Mouse (Mus musculus) frontal cortex, postnatal 36 days (tissue): ENCODE results near the gene Sema6d.
"Not testable (repeated sequence)": the region's sequence is repeated elsewhere in the genome, so short reads cannot be mapped to it uniquely, and the experiment has no call there.

Experiments used
- DNase-seq, 2 experiments: peaks; one replicate each; pipeline ENCODE4 v3.0.0; 2022; ENCODE audit warnings: low spot score in 2 of 2

The Sema6d gene

GRCm38 (mm10) chr2:124291145-124291544 lies 201.4 kb downstream of the Sema6d start:
- DNase-seq, result peak; percentile 43 to 75

DNA sequence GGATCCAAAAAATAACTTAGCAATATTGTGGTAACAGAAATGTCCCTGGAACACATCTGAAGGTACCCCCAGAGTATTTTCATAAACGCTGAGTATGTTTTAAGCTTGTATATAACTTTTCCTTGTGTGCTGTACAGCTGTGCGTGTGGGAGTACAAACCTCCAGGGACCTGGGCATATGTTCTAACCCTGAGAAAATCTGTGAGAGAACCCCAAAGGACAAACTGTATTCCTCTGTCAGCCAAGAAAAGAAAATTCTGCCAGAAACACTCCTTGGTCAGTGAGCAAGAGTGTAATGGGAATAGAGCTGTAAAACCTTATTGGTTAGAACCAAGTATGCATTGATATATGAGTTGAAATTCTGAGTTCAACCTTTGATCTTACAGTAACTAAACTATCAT lies 203.8 kb downstream of the Sema6d start:
- DNase-seq, result no peak

- no peak for DNase-seq
Observed at GRCm38 (mm10) chr2:124298351-124298750, 208.6 kb downstream of the Sema6d start.

- no peak for DNase-seq
Observed at GRCm38 (mm10) chr2:124298872-124299271, 209.1 kb downstream of the Sema6d start.

DNA sequence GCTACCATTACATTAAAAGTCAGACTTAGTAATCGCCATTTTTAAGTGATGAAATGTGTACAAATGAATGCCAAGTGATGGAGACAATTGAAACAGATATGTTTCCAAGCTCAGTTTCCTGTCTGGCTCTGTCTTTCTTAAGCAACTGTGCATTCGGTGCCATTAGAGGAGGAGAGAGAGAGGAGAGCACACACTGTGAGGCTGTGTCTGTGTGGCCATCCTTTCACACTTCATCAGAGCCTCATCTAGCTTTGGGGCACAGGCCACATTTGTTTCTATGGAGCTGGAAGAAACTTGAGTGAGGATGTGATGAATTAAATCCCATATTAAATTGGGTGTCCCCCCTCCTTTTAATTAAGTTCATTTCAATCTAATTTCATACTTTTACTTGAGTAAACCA lies 218.8 kb downstream of the Sema6d start:
- DNase-seq, result no peak

DNA sequence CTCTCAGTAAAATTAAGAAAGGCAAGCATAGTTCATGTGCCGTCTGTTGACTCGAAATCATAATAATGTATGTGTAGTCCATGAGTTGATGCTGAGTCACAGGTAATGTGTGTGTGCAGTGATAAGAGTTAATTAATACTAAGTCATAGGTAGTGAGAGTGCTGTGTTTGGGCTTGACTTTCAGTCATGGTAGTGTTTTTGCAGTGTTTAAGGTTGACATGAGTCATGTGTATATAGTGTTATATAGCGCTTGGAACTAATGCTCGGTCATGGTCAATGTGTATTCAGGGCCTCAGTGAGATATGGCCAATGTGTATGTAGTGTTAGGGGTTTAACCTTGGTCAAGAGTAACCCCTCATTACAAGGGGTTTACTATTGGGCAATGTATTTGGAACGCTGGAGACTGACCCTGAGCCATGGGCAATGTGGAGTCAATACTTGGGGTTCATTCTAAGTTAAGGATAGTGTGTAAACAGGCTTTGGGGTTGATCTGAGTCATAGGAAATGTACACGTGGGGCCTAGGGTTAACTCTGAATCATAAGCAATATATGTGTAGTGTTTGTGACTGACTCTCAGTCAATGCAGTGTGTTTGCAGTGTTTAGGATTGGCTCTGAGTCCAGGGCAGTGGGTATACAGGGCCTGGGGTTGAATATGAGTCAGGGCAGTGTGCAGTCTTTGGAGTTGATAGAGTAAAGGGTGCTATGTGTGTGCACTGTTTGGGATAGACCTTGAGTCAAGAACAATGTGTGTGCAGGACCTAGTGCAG lies 219.8 kb downstream of the Sema6d start:
- DNase-seq, result no peak

DNA sequence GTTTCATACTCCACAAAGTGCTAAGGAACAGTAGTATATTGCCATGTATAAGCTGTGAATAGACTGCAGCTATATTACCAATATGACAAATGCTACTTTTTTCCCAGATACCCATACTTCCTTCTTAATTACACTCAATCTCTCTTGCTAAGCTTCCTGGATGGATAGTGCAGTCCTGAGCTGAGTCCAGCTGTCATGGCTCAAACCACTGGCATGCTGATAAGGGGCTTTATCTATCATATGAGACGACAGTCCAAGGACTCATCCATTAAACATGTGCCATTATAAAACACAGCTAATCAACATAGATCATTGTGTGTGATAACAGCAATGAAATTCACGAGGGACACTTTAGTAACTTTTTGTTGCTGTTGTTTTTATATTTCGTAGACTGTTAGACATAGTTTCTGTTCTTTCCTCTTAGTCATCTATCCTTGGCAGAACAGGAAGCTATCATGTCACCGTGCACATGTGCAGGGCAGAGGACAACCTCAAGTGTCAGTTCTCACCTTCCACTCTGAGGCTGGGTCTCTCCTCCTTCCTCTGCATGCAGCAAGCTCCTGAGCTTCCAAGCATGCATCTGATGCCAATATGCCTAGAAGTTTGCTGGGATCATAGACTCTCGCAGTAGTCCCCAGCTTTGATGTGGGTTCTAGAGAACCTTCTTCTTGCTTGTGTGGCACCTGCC lies 232.9 kb downstream of the Sema6d start:
- no peak for DNase-seq

DNA sequence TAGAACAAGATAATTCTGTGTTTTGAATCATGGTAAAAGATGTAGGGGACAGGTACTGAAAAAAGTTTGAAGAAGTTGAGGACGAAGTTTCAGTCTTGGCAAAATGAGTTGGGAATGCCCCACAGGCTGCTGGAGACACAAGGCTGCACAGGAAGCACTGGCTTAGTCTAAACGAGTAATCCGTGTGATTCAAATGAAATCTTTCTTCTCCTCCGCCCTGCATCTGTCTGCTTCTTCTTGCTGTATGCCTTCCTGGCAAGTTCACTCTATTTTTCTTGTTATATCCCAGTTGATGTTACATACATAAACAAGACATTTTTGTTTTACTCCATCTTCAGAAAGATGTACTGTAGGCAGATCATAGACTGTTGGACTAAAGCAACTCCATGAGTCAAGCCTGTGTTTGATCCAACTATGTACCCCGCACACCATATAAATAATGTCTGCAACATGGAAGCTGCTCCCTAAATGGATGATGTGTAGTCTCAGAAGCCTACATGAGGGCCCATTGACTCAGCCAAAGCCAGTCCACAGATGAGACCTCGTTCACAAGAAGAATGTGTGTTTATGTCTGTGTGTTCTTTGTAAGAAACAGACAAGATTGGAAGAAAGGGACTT lies 234.4 kb downstream of the Sema6d start:
- no peak for DNase-seq

DNA sequence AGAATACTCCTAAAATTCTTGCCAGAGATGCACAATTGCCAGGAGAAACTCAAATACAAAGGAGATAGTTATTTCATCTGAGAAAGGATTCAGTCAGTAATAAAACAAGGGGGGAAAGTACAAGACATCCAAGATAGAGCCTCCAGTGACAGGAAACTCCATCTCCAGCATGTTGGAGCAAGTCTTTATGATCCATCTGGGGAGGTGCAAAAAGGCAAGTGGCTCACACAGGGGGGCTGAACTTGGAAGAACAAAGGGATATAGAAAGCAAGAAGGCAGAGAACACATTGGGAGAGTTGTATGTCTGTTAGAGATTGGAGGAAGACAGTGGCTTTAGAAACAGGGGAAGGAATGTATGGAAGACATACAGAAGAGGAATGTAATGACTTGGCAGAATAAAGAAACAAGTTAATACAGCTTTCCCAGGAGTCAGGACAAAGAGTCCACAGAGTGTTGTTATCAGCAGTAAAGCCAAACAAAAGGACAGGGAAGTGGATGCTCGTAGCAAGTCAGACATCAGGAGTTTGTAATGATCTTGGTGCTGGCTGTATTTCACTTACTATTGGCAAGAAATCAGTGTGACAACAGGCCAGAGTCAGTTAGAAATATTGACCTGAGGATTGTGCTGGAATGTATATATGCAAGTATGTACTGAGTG lies 239.8 kb downstream of the Sema6d start:
- no peak for DNase-seq

GRCm38 (mm10) chr2:124332890-124333289 lies 243.1 kb downstream of the Sema6d start:
- no peak for DNase-seq

GRCm38 (mm10) chr2:124334655-124335054 lies 244.9 kb downstream of the Sema6d start:
- not testable (repeated sequence) for DNase-seq

GRCm38 (mm10) chr2:124338296-124338695 lies 248.5 kb downstream of the Sema6d start:
- peak in 1 of 2 experiments; percentile 56 for DNase-seq

GRCm38 (mm10) chr2:124354191-124354590 lies 264.4 kb downstream of the Sema6d start:
- no peak for DNase-seq

DNA sequence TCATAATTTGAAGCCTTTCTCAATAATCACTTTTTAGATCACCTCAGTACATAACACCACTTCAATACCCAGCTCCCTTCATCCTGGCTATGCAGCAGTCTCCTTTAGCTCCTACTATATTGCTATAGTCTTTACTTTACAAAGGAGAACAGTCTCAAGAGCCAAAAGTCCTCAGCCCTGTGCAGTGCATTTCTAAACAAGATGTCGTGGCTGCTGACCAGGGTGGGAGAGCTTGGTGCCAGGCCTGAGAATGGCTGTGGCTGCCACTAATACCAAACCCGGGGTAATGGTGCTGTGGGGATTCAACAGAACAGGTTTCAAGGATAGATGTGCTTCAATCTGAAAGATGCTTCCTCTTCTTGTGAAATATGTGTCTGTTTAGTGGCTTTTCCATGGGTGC lies 264.9 kb downstream of the Sema6d start:
- no peak for DNase-seq

- DNase-seq, result no peak
Observed at GRCm38 (mm10) chr2:124369291-124369690, 279.5 kb downstream of the Sema6d start.

- DNase-seq, result no peak
Observed at GRCm38 (mm10) chr2:124369991-124370390, 280.2 kb downstream of the Sema6d start.

GRCm38 (mm10) chr2:124371363-124371762 lies 281.6 kb downstream of the Sema6d start:
- no peak for DNase-seq

DNA sequence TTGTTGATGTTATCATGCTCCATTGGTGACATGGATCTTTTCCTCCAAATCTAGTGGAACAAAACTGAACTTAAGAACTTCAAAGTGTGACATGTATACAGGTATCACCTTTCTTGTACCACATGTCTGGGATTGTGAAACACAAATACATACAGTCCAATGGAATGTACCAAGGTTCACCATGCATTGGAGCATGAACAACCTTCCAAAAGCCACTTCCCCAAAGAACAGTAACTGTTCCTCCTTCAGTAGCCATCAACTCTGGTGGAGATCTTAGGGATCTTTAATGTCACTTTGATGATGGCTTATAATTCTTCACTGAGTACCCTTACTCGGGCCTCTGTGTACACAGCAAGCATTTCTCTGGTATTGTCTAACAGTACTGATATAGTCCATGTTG lies 295.3 kb downstream of the Sema6d start:
- no peak for DNase-seq

- no peak for DNase-seq
Observed at GRCm38 (mm10) chr2:124385722-124386121, 296.0 kb downstream of the Sema6d start.

GRCm38 (mm10) chr2:124388269-124388668 lies 298.5 kb downstream of the Sema6d start:
- DNase-seq, result no peak

DNA sequence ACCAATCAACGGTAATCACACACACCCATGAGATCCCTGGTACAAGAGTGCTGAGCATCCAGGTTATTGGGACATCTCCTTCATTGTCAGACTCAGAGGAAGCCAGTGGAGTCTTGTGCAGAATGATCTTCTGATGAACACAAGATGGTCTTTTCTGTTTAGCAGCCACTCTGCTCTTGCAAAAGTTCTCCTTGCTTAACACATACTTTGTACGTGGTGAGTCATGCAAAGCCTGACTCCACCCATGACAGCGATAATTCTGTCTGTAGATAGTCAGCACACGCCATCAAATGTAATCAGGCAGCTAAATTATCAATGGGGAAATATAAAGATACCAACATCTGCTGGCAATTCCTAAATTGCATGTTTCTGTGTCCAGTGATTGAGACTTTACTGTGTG lies 307.0 kb downstream of the Sema6d start:
- DNase-seq, result no peak

DNA sequence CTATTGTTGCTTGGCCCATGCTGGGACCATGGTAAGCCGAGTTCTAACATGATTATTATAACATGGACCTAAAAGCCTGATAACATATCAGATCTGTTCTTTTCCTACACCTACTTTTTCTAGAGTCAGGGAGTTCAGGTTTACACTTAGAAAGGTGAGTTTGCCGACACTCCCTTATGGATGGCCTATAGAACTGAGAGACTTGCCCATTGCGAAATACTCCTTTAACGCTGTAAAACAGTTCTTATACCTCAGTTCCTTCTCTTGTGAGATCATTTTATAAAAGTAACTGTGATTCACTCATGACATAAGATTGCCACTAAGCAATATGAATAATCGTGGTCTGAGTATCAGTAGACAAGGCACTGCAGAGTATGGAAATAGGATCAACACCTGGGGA lies 307.5 kb downstream of the Sema6d start:
- DNase-seq, result no peak
